Comparison of ENCODE assay signal across 12 mouse cellular contexts in genomic region chr3:116399349-116400090, GRCm38 (mm10). TPM values are rescaled to one million over a fixed set of nuclear protein-coding genes. Genes with fewer than 3 reads are reported as not detected.
DNase-seq lines count a peak whose midpoint lies in the region; ATAC-seq and TF ChIP-seq lines count a peak whose summit lies in the region.
"Had no signal": no experiment of that assay in that cellular context is flagged by ENCODE, and none has a peak within 500 bp of the region (broad histone marks: within the 10 kb centered on the region; RNA-seq: fewer than 3 reads in every experiment).

No protein-coding gene starts in this region.

- DNase-seq in heart, adult 11 months: peak; percentile 81
- peak; percentile 88 for DNase-seq in brain, embryonic 14.5 days (ENCODE audit: low read depth)
- no peak for DNase-seq in hindbrain, embryonic 10.5 days (ENCODE audit: low spot score)
- peak; percentile 36 for DNase-seq in midbrain, embryonic 14.5 days
- no peak for DNase-seq in spleen, postnatal 36 days (ENCODE audit: low spot score in 2 of 2)
- no peak for DNase-seq in kidney, adult 9 months
- DNase-seq in stomach, postnatal 0 days (ENCODE audit: low spot score): no peak
- DNase-seq: B cell, adult 2 months; gastrocnemius, postnatal 36 days had no signal

- no peaks in the 10 kb centered on the region for H3K27me3 ChIP-seq in heart, embryonic 11.5 days (ENCODE audit: control insufficient read depth, insufficient read depth, low read length)
- H3K27me3 ChIP-seq in hindbrain, embryonic 10.5 days (ENCODE audit: insufficient read depth, poor library complexity, severe bottlenecking): no peaks in the 10 kb centered on the region
- H3K27me3 ChIP-seq in midbrain, embryonic 14.5 days (ENCODE audit: control insufficient read depth, insufficient read depth, low read length): no peaks in the 10 kb centered on the region
- no peaks in the 10 kb centered on the region for H3K27me3 ChIP-seq in stomach, postnatal 0 days (ENCODE audit: control insufficient read depth, insufficient read depth, low read length)
- H3K27me3 ChIP-seq: liver, embryonic 12.5 days had no signal

- H3K27ac ChIP-seq in heart, embryonic 11.5 days (ENCODE audit: low read depth, low read length): no peak overlapping the region
- H3K27ac ChIP-seq in hindbrain, embryonic 10.5 days: peak overlapping the region; percentile 50
- no peak overlapping the region for H3K27ac ChIP-seq in midbrain, embryonic 14.5 days (replicated peaks; ENCODE audit: low read depth, low read length)
- H3K27ac ChIP-seq in stomach, postnatal 0 days (replicated peaks): no peak overlapping the region
- H3K27ac ChIP-seq: liver, embryonic 12.5 days; macrophage had no signal

- H3K4me2 ChIP-seq in heart, embryonic 11.5 days: no peak overlapping the region
- peak overlapping the region; percentile 22; the same call in 1 of the 2 replicates for H3K4me2 ChIP-seq in midbrain, embryonic 14.5 days (ENCODE audit: low read length)
- no peak overlapping the region for H3K4me2 ChIP-seq in stomach, postnatal 0 days (replicated peaks; ENCODE audit: low read depth)
- H3K4me2 ChIP-seq: liver, embryonic 12.5 days had no signal

- no peak for ATAC-seq in heart, embryonic 11.5 days (replicated peaks; ENCODE audit: insufficient number of reproducible peaks, low FRiP score, low TSS enrichment)
- no peak for ATAC-seq in midbrain, embryonic 14.5 days (ENCODE audit: low FRiP score, low TSS enrichment)
- no peak for ATAC-seq in stomach, postnatal 0 days (ENCODE audit: low FRiP score, low TSS enrichment)
- ATAC-seq: liver, embryonic 12.5 days had no signal

- no peak for TF ChIP-seq EP300 in stomach, postnatal 0 days (optimal IDR thresholded peaks at IDR 0.05)

- no peak overlapping the region for H3K4me3 ChIP-seq in heart, embryonic 11.5 days (ENCODE audit: low read depth, low read length)
- no peak overlapping the region for H3K4me3 ChIP-seq in hindbrain, embryonic 10.5 days
- H3K4me3 ChIP-seq in midbrain, embryonic 14.5 days (replicated peaks; ENCODE audit: low read depth, low read length): no peak overlapping the region
- H3K4me3 ChIP-seq in stomach, postnatal 0 days (ENCODE audit: low read depth, low read length): no peak overlapping the region
- H3K4me3 ChIP-seq: liver, embryonic 12.5 days had no signal

- peaks cover 2% of the 10 kb centered on the region; the same call in 1 of the 2 replicates for H3K4me1 ChIP-seq in heart, embryonic 11.5 days (ENCODE audit: control insufficient read depth, insufficient read depth, low read length)
- 0 out of 2 replicates have a peak, but pooled peaks cover 5% of the 10 kb centered on the region for H3K4me1 ChIP-seq in hindbrain, embryonic 10.5 days (replicated peaks)
- 0 out of 2 replicates have a peak, but pooled peaks cover 5% of the 10 kb centered on the region for H3K4me1 ChIP-seq in midbrain, embryonic 14.5 days (ENCODE audit: control insufficient read depth, insufficient read depth, low read length)
- no peaks in the 10 kb centered on the region for H3K4me1 ChIP-seq in stomach, postnatal 0 days (replicated peaks; ENCODE audit: control insufficient read depth, insufficient read depth)

- no peak overlapping the region for H3K9ac ChIP-seq in heart, embryonic 11.5 days (ENCODE audit: low read depth, low read length)
- H3K9ac ChIP-seq in midbrain, embryonic 14.5 days (replicated peaks; ENCODE audit: low read length): no peak overlapping the region
- H3K9ac ChIP-seq in stomach, postnatal 0 days (ENCODE audit: low read length): no peak overlapping the region
- H3K9ac ChIP-seq: liver, embryonic 12.5 days had no signal

- WGBS in heart, embryonic 11.5 days (ENCODE audit: insufficient replicate concordance): 80% methylated on average over 22 of the region's 22 CpGs
- 78% methylated on average over 22 of the region's 22 CpGs for WGBS in hindbrain, embryonic 10.5 days
- 69% methylated on average over 22 of the region's 22 CpGs for WGBS in midbrain, embryonic 14.5 days
- 82% methylated on average over 22 of the region's 22 CpGs for whole genome bisulfite sequencing in stomach, postnatal 0 days

- no peak for TF ChIP-seq POLR2A in brain, embryonic 14.5 days (IDR thresholded peaks at IDR 0.05; ENCODE audit: borderline replicate concordance, extremely low read depth, insufficient read depth, insufficient read length, poor library complexity, severe bottlenecking)

- TF ChIP-seq CTCF in brain, embryonic 14.5 days (IDR thresholded peaks at IDR 0.05; ENCODE audit: borderline replicate concordance, extremely low read depth, insufficient read depth, insufficient read length): no peak
- TF ChIP-seq CTCF in stomach, postnatal 0 days (IDR thresholded peaks at IDR 0.05; ENCODE audit: low read depth): no peak

- no peaks in the 10 kb centered on the region for H3K9me3 ChIP-seq in heart, embryonic 11.5 days (replicated peaks; ENCODE audit: control insufficient read depth, low read length)
- no peaks in the 10 kb centered on the region for H3K9me3 ChIP-seq in hindbrain, embryonic 10.5 days
- no peaks in the 10 kb centered on the region for H3K9me3 ChIP-seq in midbrain, embryonic 14.5 days (ENCODE audit: control insufficient read depth, low read length)
- no peaks in the 10 kb centered on the region for H3K9me3 ChIP-seq in stomach, postnatal 0 days (ENCODE audit: control insufficient read depth, low read length)
- H3K9me3 ChIP-seq: liver, embryonic 12.5 days had no signal

- no peaks in the 10 kb centered on the region for H3K36me3 ChIP-seq in heart, embryonic 11.5 days (ENCODE audit: control insufficient read depth, insufficient read depth, low read length)
- peaks cover 37% of the 10 kb centered on the region for H3K36me3 ChIP-seq in hindbrain, embryonic 10.5 days
- no peaks in the 10 kb centered on the region for H3K36me3 ChIP-seq in midbrain, embryonic 14.5 days (ENCODE audit: control insufficient read depth, insufficient read depth, low read length)
- H3K36me3 ChIP-seq in stomach, postnatal 0 days (ENCODE audit: control insufficient read depth, insufficient read depth, low read length): no peaks in the 10 kb centered on the region

RNA-seq across cellular contexts. Expression of gene Cdc14a, which starts 24.3 kb away (rescaled TPM):
- 6.3 and 6.5 TPM in 2 replicates for polyA plus RNA-seq in heart, embryonic 11.5 days (2014; fragmentation: Nextera tagmentation; extraction: Ambion mirVana)
- polyA plus RNA-seq in brain, embryonic 14.5 days (2012; rRNA removed): 6.5 and 8.5 TPM in 2 replicates
- 14.4 and 18.8 TPM in 2 replicates for polyA plus RNA-seq in hindbrain, embryonic 10.5 days (2016; fragmentation: Nextera tagmentation; extraction: Ambion mirVana)
- 3.5 and 6.2 TPM in 2 replicates for polyA plus RNA-seq in midbrain, embryonic 14.5 days (2014; fragmentation: Nextera tagmentation; extraction: Ambion mirVana)
- polyA plus RNA-seq in stomach, postnatal 0 days (2015; fragmentation: Nextera tagmentation; extraction: Ambion mirVana): 4.6 TPM in 2 replicates

Comparison
In these comparisons a context has a peak if more than half of its experiments do, and no peak if none do; other contexts are left out.
1. DNase-seq: peak in heart, adult 11 months (single experiment), brain, embryonic 14.5 days (single experiment) and midbrain, embryonic 14.5 days (single experiment); none in hindbrain, embryonic 10.5 days (single experiment), spleen, postnatal 36 days (0 of 2), kidney, adult 9 months (single experiment) and stomach, postnatal 0 days (single experiment).